Mouse (Mus musculus) CH12.LX (cell line): ENCODE data around the gene Prrx1. TPM values are rescaled to one million over a fixed set of nuclear protein-coding genes. Genes with fewer than 3 reads are reported as not detected.

Source experiments
- DNase-seq: peaks from one replicate; pipeline ENCODE4 v3.0.0-alpha.2; 2013; ENCODE audit errors: extremely low read depth
- H3K27ac ChIP-seq: 2 replicates; pipeline ENCODE4 v1.5.1; 2012; ENCODE audit warnings: low read depth, mild to moderate bottlenecking, control low read depth, moderate library complexity; ENCODE audit not compliant: insufficient read depth
- H3K27me3 ChIP-seq: replicated peaks from 2 replicates; pipeline ENCODE3; 2012; ENCODE audit warnings: inconsistent platforms
- H3K36me3 ChIP-seq, 2 experiments: replicated peaks in 1 of 2; 2 replicates each; pipeline versions ENCODE3 to v1.6.1; 2012; ENCODE audit warnings: inconsistent platforms in 1 of 2, low read length in 1 of 2, mild to moderate bottlenecking in 1 of 2, mixed read lengths in 1 of 2, moderate library complexity in 1 of 2; ENCODE audit not compliant: control insufficient read depth in 1 of 2, insufficient read depth in 1 of 2
- H3K4me1 ChIP-seq, 2 experiments: 2 replicates each; pipeline ENCODE4 v1.6.1; 2012; ENCODE audit warnings: inconsistent platforms in 1 of 2, moderate library complexity in 1 of 2; ENCODE audit not compliant: insufficient read depth in 2 of 2, control insufficient read depth in 1 of 2
- H3K4me2 ChIP-seq: 2 replicates; pipeline ENCODE4 v1.6.1; 2012; ENCODE audit warnings: low read depth, mild to moderate bottlenecking, control low read depth; ENCODE audit not compliant: poor library complexity, insufficient read depth, severe bottlenecking
- H3K4me3 ChIP-seq, 3 experiments: fragments of 150-350 bp in 1 of 3; sonication (generic) in 1 of 3; replicated peaks in 1 of 3; 2 replicates each; pipeline versions ENCODE3 to v1.5.1; 2011 to 2012; ENCODE audit warnings: low read depth in 2 of 3, low read length in 2 of 3, mild to moderate bottlenecking in 2 of 3, moderate library complexity in 2 of 3, control low read depth in 1 of 3, improper control_type of control experiment in 1 of 3, inconsistent platforms in 1 of 3, mixed read lengths in 1 of 3; ENCODE audit not compliant: poor library complexity in 1 of 3
- H3K79me2 ChIP-seq: replicated peaks from 2 replicates; pipeline ENCODE4 v1.6.1; 2012; ENCODE audit warnings: mild to moderate bottlenecking, moderate library complexity; ENCODE audit not compliant: control insufficient read depth, poor library complexity, insufficient read depth, severe bottlenecking; ENCODE audit errors: extremely low read depth
- H3K9ac ChIP-seq: 2 replicates; pipeline ENCODE4 v1.6.1; 2012; ENCODE audit warnings: low read depth, mild to moderate bottlenecking, control low read depth, moderate library complexity; ENCODE audit not compliant: insufficient read depth
- H3K9me3 ChIP-seq: replicated peaks from 2 replicates; pipeline ENCODE3; 2012; ENCODE audit warnings: low read length, inconsistent platforms, mixed read lengths
- BHLHE40 ChIP-seq: IDR thresholded peaks from 2 replicates; pipeline ENCODE4 v1.6.1; 2011; ENCODE audit warnings: mild to moderate bottlenecking, low read depth, low read length, improper control_type of control experiment
- CHD1 ChIP-seq: IDR thresholded peaks from 2 replicates; pipeline ENCODE4 v1.6.1; 2012; ENCODE audit warnings: low read depth, low read length, improper control_type of control experiment, inconsistent platforms
- CHD2 ChIP-seq: IDR thresholded peaks from 2 replicates; pipeline ENCODE4 v1.6.1; 2011; ENCODE audit warnings: low read length, improper control_type of control experiment
- CTCF ChIP-seq, 2 experiments: IDR thresholded peaks in 1 of 2; conservative IDR thresholded peaks in 1 of 2; 2 replicates each; pipeline ENCODE4 v1.5.1; 2011 to 2012; ENCODE audit warnings: low read depth in 2 of 2, low read length in 2 of 2, improper control_type of control experiment in 1 of 2, inconsistent platforms in 1 of 2, mild to moderate bottlenecking in 1 of 2, moderate library complexity in 1 of 2
- ELF1 ChIP-seq: IDR thresholded peaks from 2 replicates; pipeline ENCODE4 v1.6.1; 2014; ENCODE audit warnings: low read depth, mild to moderate bottlenecking, inconsistent platforms, low read length, improper control_type of control experiment
- ETS1 ChIP-seq: conservative IDR thresholded peaks from 2 replicates; pipeline ENCODE4 v1.6.1; 2012; ENCODE audit warnings: low read depth, mild to moderate bottlenecking, inconsistent platforms, low read length, improper control_type of control experiment, moderate library complexity
- HCFC1 ChIP-seq: IDR thresholded peaks from 2 replicates; pipeline ENCODE4 v1.6.1; 2012; ENCODE audit warnings: low read depth, mild to moderate bottlenecking, inconsistent platforms, low read length, improper control_type of control experiment
- IRF4 ChIP-seq: IDR thresholded peaks from 2 replicates; pipeline ENCODE4 v1.6.1; 2014; ENCODE audit warnings: low read depth, mild to moderate bottlenecking, inconsistent platforms, low read length, improper control_type of control experiment
- JUN ChIP-seq: IDR thresholded peaks from 2 replicates; pipeline ENCODE4 v1.6.1; 2011; ENCODE audit warnings: low read depth, mild to moderate bottlenecking, low read length, improper control_type of control experiment, moderate library complexity; ENCODE audit not compliant: insufficient read depth
- MAZ ChIP-seq: IDR thresholded peaks from 2 replicates; pipeline ENCODE4 v1.6.1; 2012; ENCODE audit warnings: low read depth, mild to moderate bottlenecking, inconsistent platforms, low read length, improper control_type of control experiment, moderate library complexity
- MEF2A ChIP-seq: IDR thresholded peaks from 2 replicates; pipeline ENCODE4 v1.6.1; 2014; ENCODE audit warnings: low read depth, mild to moderate bottlenecking, inconsistent platforms, low read length, improper control_type of control experiment, borderline replicate concordance
- MXI1 ChIP-seq: IDR thresholded peaks from 2 replicates; pipeline ENCODE4 v1.6.1; 2011; ENCODE audit warnings: mild to moderate bottlenecking, low read depth, low read length, improper control_type of control experiment
- MYC ChIP-seq: IDR thresholded peaks from 2 replicates; pipeline ENCODE4 v1.6.1; 2011; ENCODE audit warnings: low read depth, mild to moderate bottlenecking, improper control_type of control experiment, low read length
- NELFE ChIP-seq: IDR thresholded peaks from 2 replicates; pipeline ENCODE4 v1.6.1; 2011; ENCODE audit warnings: low read depth, low read length, improper control_type of control experiment
- NRF1 ChIP-seq: IDR thresholded peaks from 2 replicates; pipeline ENCODE4 v1.6.1; 2014; ENCODE audit warnings: low read depth, mild to moderate bottlenecking, inconsistent platforms, low read length, improper control_type of control experiment, moderate library complexity
- PAX5 ChIP-seq: IDR thresholded peaks from 2 replicates; pipeline ENCODE4 v1.6.1; 2012; ENCODE audit warnings: low read length, inconsistent platforms, mixed read lengths
- POLR2A ChIP-seq: IDR thresholded peaks from 2 replicates; pipeline ENCODE4 v1.6.1; 2011; ENCODE audit warnings: low read depth, mild to moderate bottlenecking, improper control_type of control experiment, low read length
- RAD21 ChIP-seq: IDR thresholded peaks from 2 replicates; pipeline ENCODE4 v1.6.1; 2011; ENCODE audit warnings: low read depth, mild to moderate bottlenecking, low read length, improper control_type of control experiment, moderate library complexity
- TBP ChIP-seq: conservative IDR thresholded peaks from 2 replicates; pipeline ENCODE4 v1.6.1; 2011; ENCODE audit warnings: low read depth, low read length, improper control_type of control experiment
- UBTF ChIP-seq: IDR thresholded peaks from 2 replicates; pipeline ENCODE4 v1.6.1; 2012; ENCODE audit warnings: low read depth, mild to moderate bottlenecking, inconsistent platforms, low read length, improper control_type of control experiment, moderate library complexity
- ZC3H11A ChIP-seq: IDR thresholded peaks from 2 replicates; pipeline ENCODE4 v1.6.1; 2012; ENCODE audit warnings: low read depth, mild to moderate bottlenecking, inconsistent platforms, low read length, improper control_type of control experiment
- dilution Hi-C: fragments of 300-500 bp; cut with MboI; formaldehyde crosslinking; loops from 2 replicates; pipeline ENCODE4 v1.14.3; 2020; ENCODE audit warnings: low sequenced_read_pairs; ENCODE audit not compliant: extremely low pct_unique_long_range_greater_than_20kb, extremely low pct_ligation_motif_present
- in situ Hi-C: fragments of 300-500 bp; cut with MboI; formaldehyde crosslinking; loops from 3 replicates; pipeline ENCODE4 v1.14.3; 2019; ENCODE audit warnings: low sequenced_read_pairs, low pct_ligation_motif_present, low pct_unique_long_range_greater_than_20kb, mixed read lengths
- polyA plus RNA-seq: library from polyadenylated mRNA; unstranded; fragments of >175 nt; gene quantifications from 2 replicates; pipeline ENCODE4 v1.2.1, GENCODE M21; 2012; ENCODE audit warnings: low read depth; ENCODE audit not compliant: insufficient read length
- total RNA-seq, 2 experiments: library from RNA; depleted of rRNA; stranded (reverse); fragments of 300-350 nt in 1 of 2; fragments of >200 nt in 1 of 2; gene quantifications; 2 replicates each; pipeline ENCODE4 v1.2.3; 2012 to 2014

Prrx1 gene
- total and polyA plus RNA-seq, 3 experiments: not detected

DNA sequence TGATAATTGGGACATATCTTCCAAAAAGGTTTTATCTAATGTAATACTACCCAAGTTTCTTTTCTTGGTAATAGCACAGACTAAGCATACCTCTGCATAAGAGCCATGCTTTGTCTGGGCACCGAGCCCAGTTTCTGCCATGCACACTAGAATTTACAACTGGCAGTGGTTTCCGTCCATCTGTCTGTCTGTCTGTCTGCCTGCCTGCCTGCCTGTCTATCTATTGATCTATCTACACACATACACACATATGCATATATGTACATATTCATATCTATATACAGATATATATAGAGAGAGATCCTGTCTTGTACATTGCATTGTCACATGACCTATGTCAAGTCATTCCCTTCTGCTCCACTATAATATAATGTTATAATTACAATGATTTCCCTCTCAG lies 24.3 kb upstream of the Prrx1 start:
- Histone ChIP-seq H3K27me3 (no peaks in the 10 kb centered on the region), H3K27ac (no peak overlapping the region), H3K4me1 (peaks cover 0 to 3% of the 10 kb centered on the region in 2 experiments; a peak in 1 of 4 replicates), H3K36me3 (no peaks in the 10 kb centered on the region), H3K79me2 (no peaks in the 10 kb centered on the region), H3K9ac (no peak overlapping the region), H3K4me3 (no peak overlapping the region), H3K9me3 (no peaks in the 10 kb centered on the region), H3K4me2 (no peak overlapping the region)
- dilution Hi-C loops: no loop called here
- in situ Hi-C loops: no loop called here
- DNase-seq: no peak
- TF ChIP-seq MAZ (no peak), UBTF (no peak), ELF1 (no peak), HCFC1 (no peak), ZC3H11A (no peak)

GRCm38 (mm10) chr1:163327279-163327678 lies 13.8 kb upstream of the Prrx1 start:
- Histone ChIP-seq H3K9me3 (no peaks in the 10 kb centered on the region), H3K36me3 (no peaks in the 10 kb centered on the region), H3K9ac (no peak overlapping the region), H3K4me1 (no peaks in the 10 kb centered on the region), H3K79me2 (no peaks in the 10 kb centered on the region), H3K27me3 (no peaks in the 10 kb centered on the region), H3K4me2 (no peak overlapping the region), H3K27ac (no peak overlapping the region), H3K4me3 (no peak overlapping the region)
- dilution Hi-C loops: no loop called here
- TF ChIP-seq PAX5 (no peak), CHD2 (no peak), MAZ (no peak), IRF4 (no peak)
- DNase-seq: no peak
- in situ Hi-C loops: no loop called here

GRCm38 (mm10) chr1:163319669-163320571 lies 6.4 kb upstream of the Prrx1 start:
- TF ChIP-seq NRF1 (no peak), JUN (no peak), CTCF (conservative IDR thresholded peaks at IDR 0.05 in 1 of 2, IDR thresholded peaks at IDR 0.05 in 1 of 2; ENCODE audit: low read depth in 2 of 2, low read length in 2 of 2) (no peak), UBTF (no peak), BHLHE40 (no peak), MEF2A (no peak), MXI1 (no peak), CHD1 (no peak), TBP (no peak), POLR2A (no peak), RAD21 (no peak), MAZ (no peak), NELFE (no peak), ETS1 (no peak), MYC (no peak)
- TF ChIP-seq, all 38 proteins: peak for 0
- Histone ChIP-seq H3K4me2 (no peak overlapping the region), H3K27me3 (no peaks in the 10 kb centered on the region), H3K4me3 (no peak overlapping the region), H3K36me3 (no peaks in the 10 kb centered on the region), H3K9me3 (no peaks in the 10 kb centered on the region), H3K79me2 (no peaks in the 10 kb centered on the region), H3K4me1 (no peaks in the 10 kb centered on the region), H3K27ac (no peak overlapping the region), H3K9ac (no peak overlapping the region)
- in situ Hi-C loops (no loop called here), dilution Hi-C loops (no loop called here)
- no peak for DNase-seq
